Mouse (Mus musculus): ENCODE measurements at regions not wholly inside any gene's neighbourhood (a gene's known extent, or its start where the extent isn't known, plus 50 kb on each side); places are given as distances from the start of the nearest gene placed in this dataset.

DNA sequence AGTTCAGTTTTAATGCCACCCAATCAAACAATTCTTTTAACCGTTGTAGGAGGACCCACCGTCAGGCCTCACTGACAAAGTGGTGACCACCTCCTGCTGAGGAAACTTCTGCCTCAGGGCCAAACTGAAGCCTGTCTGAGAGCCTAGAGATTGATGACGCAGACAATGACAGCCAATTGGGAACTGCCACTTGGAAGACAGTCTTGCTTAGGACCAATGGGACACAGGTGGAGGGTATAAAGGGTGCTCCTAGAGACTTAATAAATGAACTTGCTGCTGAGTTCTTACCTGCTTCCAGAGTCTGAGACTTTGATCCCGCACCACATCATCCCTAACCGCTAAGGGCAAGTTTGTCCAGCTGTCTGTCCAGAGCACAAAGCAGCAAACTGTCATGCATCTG is 80.0 kb downstream of the Tbx4 start:
- intact Hi-C loops (cut with DNase I): no loop called here

DNA sequence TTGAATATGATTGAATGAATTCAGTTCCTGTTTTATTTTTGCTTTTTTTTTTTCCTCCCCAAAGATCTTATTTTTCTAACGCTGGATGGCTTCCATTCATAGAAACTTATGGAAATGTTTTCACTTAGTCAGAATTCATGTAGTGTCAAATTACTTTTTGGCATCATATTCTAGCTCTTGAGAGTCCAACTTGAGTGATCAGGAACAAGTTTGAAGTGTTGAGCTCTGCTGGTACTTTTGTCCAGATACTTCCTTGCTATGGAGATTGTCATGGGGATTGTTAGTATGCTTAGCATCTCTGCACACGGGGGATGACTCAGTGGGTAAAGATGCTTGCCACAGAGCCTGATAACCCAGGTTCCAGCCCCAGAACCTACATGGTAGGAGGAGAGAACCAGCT is 84.1 kb downstream of the Tbx4 start:
- DNase-seq: no peak
- intact Hi-C loops (cut with DNase I): loop anchor here (5.0 kb wide), 3 partner anchors 202 to 588 kb away; no protein-coding TSS in a partner anchor

More for the DNA sequence above, 80.0 kb downstream of the Tbx4 start:
- DNase-seq: no peak

GRCm38 (mm10) chr11:85972385-85972784 is 86.2 kb downstream of the Tbx4 start:
- peak; percentile 61 to 70 for DNase-seq
- intact Hi-C loops (cut with DNase I): loop anchor here (1.0 to 5.0 kb wide), 4 partner anchors 123 to 590 kb away; no protein-coding TSS in a partner anchor

DNA sequence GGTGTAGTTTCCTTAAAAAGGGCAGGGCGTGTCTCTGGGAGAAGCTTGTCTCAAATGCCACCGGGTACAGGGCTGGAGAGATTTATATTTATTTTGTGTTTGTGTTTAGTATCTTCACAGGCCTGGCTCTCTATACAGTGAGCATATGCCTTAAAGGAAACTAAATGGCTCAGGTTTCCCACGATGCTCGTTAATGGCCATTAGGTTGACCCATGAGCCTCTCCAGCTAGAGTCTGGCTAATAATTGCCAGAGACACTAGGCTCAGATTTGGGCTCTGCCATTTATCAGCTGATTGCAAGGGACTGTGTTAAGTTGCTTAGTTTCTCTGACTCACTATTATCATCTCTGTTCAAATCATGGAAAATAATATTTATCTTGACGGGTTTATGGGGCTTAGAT is 87.5 kb downstream of the Tbx4 start:
- no peak for DNase-seq
- intact Hi-C loops (cut with DNase I): loop anchor here (5.0 kb wide), 3 partner anchors 199 to 591 kb away; no protein-coding TSS in a partner anchor

- no peak for DNase-seq
- intact Hi-C loops (cut with DNase I): no loop called here
Observed at GRCm38 (mm10) chr11:85976693-85977434, 90.6 kb downstream of the Tbx4 start.

DNA sequence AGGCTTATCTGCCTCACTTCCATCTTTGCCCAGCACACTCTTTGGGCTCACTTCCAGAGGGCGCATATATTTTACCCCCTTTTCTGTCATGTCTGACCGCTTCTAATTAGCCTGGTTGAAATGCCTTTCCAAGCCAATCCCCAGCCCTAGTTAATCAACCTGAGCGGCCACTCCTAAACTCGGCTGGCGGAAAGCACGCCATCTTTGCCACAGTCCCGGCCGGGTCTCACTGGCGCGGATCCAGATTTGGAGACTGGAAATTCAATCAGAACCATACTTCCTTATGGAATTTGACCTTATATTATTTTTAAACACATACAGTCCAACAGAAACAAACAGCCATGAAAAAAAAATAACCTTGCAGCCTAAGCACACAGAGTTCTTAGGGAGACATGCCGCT is 94.2 kb downstream of the Tbx4 start:
- intact Hi-C loops (cut with DNase I): no loop called here

DNA sequence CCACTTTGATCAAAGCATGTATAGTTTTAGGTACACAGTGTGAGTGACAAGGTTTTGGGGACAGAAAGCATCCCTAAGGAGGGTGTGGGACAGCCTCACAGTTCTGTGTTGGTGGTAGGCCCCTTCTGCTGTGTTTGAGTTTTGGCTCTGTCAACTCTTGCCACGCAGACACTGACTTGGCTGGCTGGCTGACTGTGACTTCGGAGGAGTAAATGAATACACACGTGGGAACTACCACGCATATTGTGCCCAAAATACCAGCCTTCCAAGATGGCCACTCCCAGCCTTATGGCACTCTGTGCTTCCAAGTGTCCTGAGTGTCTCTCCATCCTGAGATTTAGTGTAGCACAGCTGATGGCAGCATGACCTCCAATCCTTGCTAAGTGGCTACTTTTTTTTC is 95.3 kb downstream of the Tbx4 start:
- DNase-seq: no peak
- intact Hi-C loops (cut with DNase I): no loop called here

More for the DNA sequence above, 94.2 kb downstream of the Tbx4 start:
- DNase-seq: no peak

- DNase-seq: no peak
- intact Hi-C loops (cut with DNase I): no loop called here
Observed at GRCm38 (mm10) chr11:85986338-85986737, 100.1 kb downstream of the Tbx4 start.

DNA sequence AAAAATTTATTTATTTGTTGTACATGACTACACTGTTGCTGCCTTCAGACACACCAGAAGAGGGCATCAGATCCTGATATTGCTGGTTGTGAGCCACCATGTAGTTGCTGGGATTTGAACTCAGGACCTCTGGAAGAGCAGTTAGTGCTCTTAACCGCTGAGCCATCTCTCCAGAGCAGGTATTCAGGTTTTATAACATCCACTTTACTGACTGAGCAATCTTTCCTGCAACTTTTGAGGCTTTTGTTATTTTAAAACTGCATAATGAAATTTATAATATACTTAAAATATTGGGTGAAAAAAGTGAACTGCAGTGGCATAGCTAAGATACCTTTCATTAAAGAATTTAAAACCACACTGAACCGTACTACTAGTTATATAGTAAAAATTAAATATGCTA is 101.0 kb downstream of the Tbx4 start:
- DNase-seq: no peak
- intact Hi-C loops (cut with DNase I): no loop called here

GRCm38 (mm10) chr11:85989536-85989935 is 103.3 kb downstream of the Tbx4 start:
- intact Hi-C loops (cut with DNase I): no loop called here
- DNase-seq: no peak

DNA sequence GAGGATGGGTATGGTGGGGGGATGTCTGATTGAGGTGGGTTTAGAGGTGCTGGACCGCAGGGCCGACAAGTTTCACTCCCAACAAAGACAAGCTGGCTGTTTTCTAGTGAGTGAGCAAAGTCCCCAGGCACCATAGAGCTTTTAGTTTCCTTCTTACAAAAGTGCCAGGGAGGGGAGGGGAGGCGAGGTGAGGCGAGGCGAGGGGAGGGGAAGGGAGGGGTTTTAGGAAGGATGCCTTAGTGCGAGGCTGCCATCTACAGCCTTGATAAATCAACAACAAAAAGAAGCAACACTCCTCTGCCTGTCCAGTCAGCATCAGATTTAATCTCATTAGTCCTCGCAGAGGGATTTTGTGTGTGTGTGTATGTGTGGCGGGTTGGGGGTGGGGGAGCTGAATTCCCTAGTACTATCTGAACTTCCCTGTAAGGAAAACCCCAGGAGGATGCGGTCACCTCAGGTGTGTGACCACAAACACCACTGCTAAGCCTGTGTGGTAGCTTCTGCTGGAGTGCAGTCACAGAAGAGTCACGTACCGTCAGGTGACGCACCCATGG is 103.8 kb downstream of the Tbx4 start:
- intact Hi-C loops (cut with DNase I): no loop called here
- no peak for DNase-seq

DNA sequence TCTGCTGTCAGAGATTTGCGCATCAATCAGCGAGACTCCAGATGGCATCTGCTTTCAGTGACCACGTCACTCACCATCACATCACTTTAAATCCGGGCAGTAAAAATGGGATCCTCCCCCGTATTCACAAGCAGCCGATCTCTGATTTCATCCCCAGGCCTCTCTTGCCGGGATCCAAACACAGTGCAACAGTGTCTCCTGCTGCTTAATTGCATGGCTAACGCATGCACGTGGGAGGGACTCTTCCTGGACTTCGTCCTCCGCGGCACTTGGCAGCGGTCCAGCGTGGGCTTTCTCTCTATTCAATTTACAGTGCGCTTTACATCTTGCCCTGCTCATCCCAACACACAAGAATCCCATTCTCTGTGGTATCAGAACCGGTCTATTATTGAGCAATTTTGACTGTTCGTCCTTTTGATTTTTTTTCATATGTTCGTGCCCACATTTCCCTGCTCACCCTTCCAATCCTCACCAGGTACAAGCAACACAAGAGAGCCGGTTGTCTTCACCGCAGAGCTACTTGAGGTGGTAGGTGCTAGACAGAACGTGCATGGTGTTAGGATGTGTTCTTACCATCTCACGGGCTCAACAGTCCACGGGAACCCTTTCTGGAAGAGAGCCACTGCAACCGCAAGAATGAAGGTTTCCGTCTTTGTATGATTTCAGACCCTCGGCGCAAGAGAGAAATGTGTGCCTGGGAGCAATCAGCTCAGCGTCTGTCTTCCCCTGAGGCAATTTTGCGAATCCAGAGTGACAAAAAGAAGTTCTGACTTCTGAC is 109.3 kb downstream of the Tbx4 start:
- peak; percentile 23 to 31 for DNase-seq
- intact Hi-C loops (cut with DNase I): no loop called here

DNA sequence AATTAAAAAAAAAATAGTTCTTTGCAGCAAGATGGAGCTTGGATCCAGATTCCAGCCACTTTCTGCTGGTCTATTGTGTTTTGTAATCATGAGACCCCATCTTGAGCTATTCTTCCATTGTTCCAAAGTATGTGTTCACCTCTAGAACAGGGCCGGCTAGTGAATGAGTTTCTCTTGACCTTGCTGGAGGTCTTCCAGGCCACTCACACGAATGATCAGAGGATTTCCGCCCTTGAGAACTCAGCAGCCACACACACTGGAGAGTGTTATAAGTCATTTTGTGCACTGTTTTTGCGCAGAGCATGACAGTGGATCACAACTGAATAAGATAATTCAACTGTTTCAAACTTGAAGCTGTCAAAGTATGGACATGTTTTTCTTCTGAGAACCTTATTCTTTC is 110.5 kb downstream of the Tbx4 start:
- DNase-seq: no peak
- intact Hi-C loops (cut with DNase I): no loop called here

DNA sequence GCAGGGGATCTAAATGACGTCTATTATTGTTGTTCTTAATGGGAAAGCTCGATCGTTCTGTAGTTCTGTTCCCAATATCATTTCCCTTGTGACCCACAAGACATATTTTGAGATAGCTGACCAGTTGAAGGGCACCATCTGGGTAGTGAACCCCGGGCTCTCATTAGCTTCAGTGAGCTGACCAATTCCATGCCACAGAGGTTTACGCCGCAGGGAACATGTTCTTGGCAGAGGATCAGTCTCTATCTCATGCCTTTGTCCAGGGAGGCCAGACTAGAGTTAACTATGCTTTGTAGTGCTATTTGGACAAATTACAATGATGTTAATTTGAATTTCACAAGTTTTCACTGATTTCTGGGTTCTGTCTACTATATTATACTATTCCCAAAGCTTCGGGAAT is 117.1 kb downstream of the Tbx4 start:
- intact Hi-C loops (cut with DNase I): no loop called here
- DNase-seq: no peak

DNA sequence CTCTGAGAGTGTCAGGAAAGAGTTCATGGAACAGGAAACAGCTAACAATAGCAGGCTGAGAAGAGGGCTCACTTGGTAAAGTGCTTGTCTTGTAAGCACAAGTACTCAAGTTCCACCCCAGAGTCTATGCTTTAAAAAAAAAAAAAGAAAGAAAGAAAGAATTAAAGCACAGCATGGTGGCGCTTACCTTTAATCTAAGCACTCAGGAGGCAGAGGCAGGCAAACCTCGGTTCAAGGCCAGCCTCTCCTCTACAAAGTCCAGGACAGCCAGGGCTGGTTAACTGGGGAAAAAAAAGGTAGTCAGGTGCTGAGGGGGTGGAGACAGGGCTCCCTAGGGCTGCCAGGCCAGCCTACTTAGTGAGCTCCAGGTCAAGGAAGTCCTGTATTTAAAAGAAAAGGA is 119.1 kb downstream of the Tbx4 start:
- DNase-seq: no peak
- intact Hi-C loops (cut with DNase I): no loop called here

DNA sequence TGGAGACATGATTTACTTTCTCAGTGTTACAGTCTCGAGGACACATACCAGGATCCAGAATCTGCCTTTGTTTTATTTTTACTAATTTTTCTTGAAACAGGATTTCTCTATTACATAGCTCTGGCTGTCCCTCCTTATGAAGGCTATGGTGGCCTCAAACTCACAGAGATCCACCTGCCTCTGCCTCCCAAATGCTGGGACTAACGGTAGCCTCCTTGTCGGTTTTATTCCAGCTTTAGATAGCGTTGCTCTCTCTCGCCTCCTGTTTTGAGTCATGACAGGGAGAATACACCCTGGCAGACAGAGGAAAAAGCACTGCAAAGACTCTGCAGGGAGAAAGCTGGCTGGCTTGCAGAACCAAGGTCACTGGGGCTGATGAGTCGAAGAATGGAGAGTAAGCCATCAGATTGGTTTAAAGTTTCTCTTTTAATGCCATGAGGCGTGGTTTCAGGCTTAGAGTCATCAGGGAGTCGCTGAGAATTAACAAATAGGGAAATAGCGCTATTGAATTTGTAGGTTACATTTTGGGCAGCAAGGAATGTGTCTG is 119.8 kb downstream of the Tbx4 start:
- intact Hi-C loops (cut with DNase I): no loop called here
- DNase-seq: no peak

GRCm38 (mm10) chr11:86006859-86007258 is 120.6 kb downstream of the Tbx4 start:
- no peak for DNase-seq
- intact Hi-C loops (cut with DNase I): no loop called here
